ENCODE assay signal across 17 mouse cellular contexts in the genomic region with DNA sequence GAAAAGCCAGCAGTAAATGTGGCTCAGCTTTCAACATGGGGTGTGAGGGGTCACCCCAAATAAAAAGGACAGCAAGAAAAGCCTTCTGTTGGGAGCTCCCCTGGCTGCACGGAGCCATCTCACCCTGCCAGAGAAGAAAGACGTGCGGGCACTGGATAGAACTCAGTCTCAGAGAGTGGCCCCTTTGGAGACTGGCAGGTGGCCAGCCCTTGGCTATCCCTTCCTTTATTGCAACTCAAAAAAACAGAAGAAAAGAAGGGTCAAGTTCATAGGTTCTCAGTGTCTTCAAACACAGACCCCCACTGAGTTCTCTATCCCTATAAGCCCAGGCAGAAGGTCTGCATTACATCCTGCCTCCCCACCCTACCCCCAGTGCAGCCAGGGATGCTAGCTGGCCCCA.
DNase-seq lines count a peak whose midpoint lies in the region; ATAC-seq and TF ChIP-seq lines count a peak whose summit lies in the region.
"Had no signal": no experiment of that assay in that cellular context is flagged by ENCODE, and none has a peak within 500 bp of the region (broad histone marks: within the 10 kb centered on the region; RNA-seq: fewer than 3 reads in every experiment).

No protein-coding gene starts in this region.

- TF ChIP-seq POLR2A in brain, embryonic 14.5 days (IDR thresholded peaks at IDR 0.05; ENCODE audit: borderline replicate concordance, extremely low read depth, insufficient read depth, insufficient read length, poor library complexity, severe bottlenecking) = no peak

- peak overlapping the region; percentile 28; the same call in 1 of the 2 replicates for H3K27ac ChIP-seq in forebrain, embryonic 13.5 days
- H3K27ac ChIP-seq in forebrain, postnatal 0 days (ENCODE audit: low read depth, low read length) = no peak overlapping the region
- H3K27ac ChIP-seq: embryonic facial prominence, embryonic 15.5 days; gastrocnemius, adult 2 months; hindbrain, embryonic 10.5 days; intestine, embryonic 15.5 days had no signal

- WGBS in forebrain, embryonic 13.5 days = 51% methylated on average over 3 of the region's 3 CpGs
- 42% methylated on average over 3 of the region's 3 CpGs for WGBS in forebrain, postnatal 0 days

- DNase-seq in cerebellum, postnatal 10 days = peak; percentile 44 to 52
- DNase-seq in cerebellum, adult 8-10 months = no peak
- no peak for DNase-seq in forebrain, postnatal 0 days
- peak; percentile 11 for DNase-seq in adipocyte (ENCODE audit: low spot score)
- peak; percentile 27 for DNase-seq in brain, embryonic 14.5 days (ENCODE audit: low read depth)
- DNase-seq: adrenal gland, postnatal 10 days; cerebellum, adult 18-20 months; embryo, embryonic 11 days; gastrocnemius, adult 2 months; gastrocnemius, postnatal 25 days; kidney, adult 18-20 months had no signal

- TF ChIP-seq CTCF in forebrain, postnatal 0 days (IDR thresholded peaks at IDR 0.05; ENCODE audit: low read depth) = no peak
- no peak for TF ChIP-seq CTCF in brain, embryonic 14.5 days (IDR thresholded peaks at IDR 0.05; ENCODE audit: borderline replicate concordance, extremely low read depth, insufficient read depth, insufficient read length)

- no peaks in the 10 kb centered on the region; the same call in 1 of the 2 replicates for H3K4me1 ChIP-seq in forebrain, embryonic 13.5 days
- H3K4me1 ChIP-seq in forebrain, postnatal 0 days (ENCODE audit: insufficient read depth) = no peaks in the 10 kb centered on the region
- H3K4me1 ChIP-seq: heart, embryonic 12.5 days; intestine, embryonic 15.5 days had no signal

- ATAC-seq in forebrain, embryonic 13.5 days = peak; percentile 14; the same call in 1 of the 2 replicates
- ATAC-seq in forebrain, postnatal 0 days = no peak
- ATAC-seq: intestine, embryonic 15.5 days had no signal

- peaks cover 10% of the 10 kb centered on the region; the same call in 1 of the 2 replicates for H3K36me3 ChIP-seq in forebrain, embryonic 13.5 days (ENCODE audit: poor library complexity, severe bottlenecking)
- H3K36me3 ChIP-seq in forebrain, postnatal 0 days (ENCODE audit: insufficient read depth) = no peaks in the 10 kb centered on the region
- H3K36me3 ChIP-seq: intestine, embryonic 15.5 days had no signal

- no peaks in the 10 kb centered on the region; the same call in 1 of the 2 replicates for H3K9me3 ChIP-seq in forebrain, embryonic 13.5 days (replicated peaks)
- H3K9me3 ChIP-seq in forebrain, postnatal 0 days (ENCODE audit: low read length) = no peaks in the 10 kb centered on the region
- H3K9me3 ChIP-seq: embryonic facial prominence, embryonic 15.5 days; heart, embryonic 12.5 days; hindbrain, embryonic 10.5 days; intestine, embryonic 15.5 days had no signal

- no peaks in the 10 kb centered on the region for H3K27me3 ChIP-seq in forebrain, embryonic 13.5 days
- H3K27me3 ChIP-seq in forebrain, postnatal 0 days (ENCODE audit: insufficient read depth, low read length) = no peaks in the 10 kb centered on the region
- H3K27me3 ChIP-seq: embryonic facial prominence, embryonic 15.5 days; heart, embryonic 12.5 days; intestine, embryonic 15.5 days had no signal

- H3K9ac ChIP-seq in forebrain, embryonic 13.5 days = no peak overlapping the region
- no peak overlapping the region for H3K9ac ChIP-seq in forebrain, postnatal 0 days
- H3K9ac ChIP-seq: embryonic facial prominence, embryonic 15.5 days; heart, embryonic 12.5 days; intestine, embryonic 15.5 days had no signal

- no peak overlapping the region for H3K4me3 ChIP-seq in forebrain, embryonic 13.5 days
- no peak overlapping the region for H3K4me3 ChIP-seq in forebrain, postnatal 0 days (ENCODE audit: low read depth, low read length)
- H3K4me3 ChIP-seq: embryonic facial prominence, embryonic 15.5 days; erythroblast, embryonic 14.5 days; gastrocnemius, adult 2 months; heart, embryonic 12.5 days; hindbrain, embryonic 10.5 days; intestine, embryonic 15.5 days had no signal

- no peak overlapping the region for H3K4me2 ChIP-seq in forebrain, embryonic 13.5 days
- no peak overlapping the region for H3K4me2 ChIP-seq in forebrain, postnatal 0 days (ENCODE audit: low read depth)
- H3K4me2 ChIP-seq: embryonic facial prominence, embryonic 15.5 days; heart, embryonic 12.5 days; intestine, embryonic 15.5 days had no signal

Comparison
In these comparisons a context has a peak if more than half of its experiments do, and no peak if none do; other contexts are left out.
1. DNase-seq: peak in cerebellum, postnatal 10 days (2 of 2), adipocyte (single experiment) and brain, embryonic 14.5 days (single experiment); none in cerebellum, adult 8-10 months (single experiment) and forebrain, postnatal 0 days (single experiment).